Mouse (Mus musculus) kidney, adult 9 months (tissue): ENCODE data around the gene Gm13304.
"Not testable (repeated sequence)": the region's sequence is repeated elsewhere in the genome, so short reads cannot be mapped to it uniquely, and the experiment has no call there.

ENCODE experiments used
- DNase-seq: peaks from one replicate; pipeline ENCODE4 v3.0.0; 2022

Gm13304 gene

DNA sequence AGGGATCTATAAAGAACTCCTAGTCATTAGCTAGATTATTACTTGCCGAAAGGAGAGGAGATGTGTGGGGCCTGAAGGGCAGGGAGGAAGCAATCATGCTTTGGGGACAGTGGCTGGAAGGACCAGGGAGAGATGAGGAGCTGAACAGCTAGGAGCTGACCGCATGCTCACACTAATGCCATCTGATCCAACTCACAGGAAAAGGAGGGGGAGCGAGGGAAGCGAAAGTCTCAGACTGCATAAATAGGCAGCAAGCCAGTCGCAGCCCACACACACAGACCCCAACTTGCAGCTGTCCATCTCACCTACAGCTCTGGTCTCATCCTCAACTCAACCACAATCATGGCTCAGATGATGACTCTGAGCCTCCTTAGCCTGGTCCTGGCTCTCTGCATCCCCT is at the start of gene Gm13304:
Gm13304 (plus strand) TSS at position 301 of the 400 bp plus-strand sequence.
- DNase-seq, result not testable (repeated sequence)

DNA sequence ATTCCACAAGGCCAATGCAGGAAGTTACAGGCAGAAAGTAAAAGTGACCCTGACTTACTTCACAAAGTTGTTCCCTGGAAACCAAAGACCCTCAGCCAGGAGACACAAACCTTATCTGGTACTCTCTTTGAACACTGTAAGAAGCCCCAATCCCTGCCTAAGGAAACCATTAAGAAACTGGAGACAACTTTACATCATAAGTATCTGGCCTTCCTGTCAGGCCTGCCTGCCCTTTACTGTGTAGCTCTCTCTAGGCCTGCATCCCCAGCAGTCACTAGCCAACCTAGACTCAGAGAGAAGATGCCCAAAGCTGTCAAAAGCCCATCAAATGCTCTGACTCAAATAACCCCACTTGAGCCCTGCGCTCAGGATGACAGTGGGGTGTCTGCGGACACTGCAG is 23.7 kb upstream of the Gm13304 start, which contains the start of gene Gm3893:
Gm3893 (plus strand) TSS at position 301 of the 400 bp plus-strand sequence.
- DNase-seq, result not testable (repeated sequence)

DNA sequence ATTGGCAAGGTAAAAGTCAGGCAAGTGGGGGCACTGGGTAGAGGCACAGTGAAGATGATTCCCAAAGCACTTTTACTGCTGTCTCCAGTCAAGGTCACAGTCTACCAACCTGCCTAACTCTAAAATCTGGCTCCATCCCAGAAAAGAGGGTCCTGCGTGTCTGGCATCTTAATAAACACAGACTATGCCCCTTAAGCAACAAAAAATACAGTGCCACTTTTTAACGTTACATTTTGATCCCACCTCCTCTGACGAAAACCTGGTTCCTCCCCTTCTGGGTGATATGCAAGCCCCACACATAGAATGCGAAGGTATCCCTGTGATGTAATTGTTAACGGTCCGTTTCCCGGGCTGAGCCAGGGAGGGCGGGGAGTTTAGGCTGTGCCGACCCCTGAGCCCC is 38.5 kb downstream of the Gm13304 start, which contains the start of gene Gm13306:
Gm13306 (plus strand) TSS at position 301 of the 400 bp plus-strand sequence.
- DNase-seq, result not testable (repeated sequence)
